Mouse (Mus musculus): ENCODE measurements around the gene Atad5.

The Atad5 gene

GRCm38 (mm10) chr11:80183705-80184255 lies 94.6 kb downstream of the Atad5 start, which contains the start of gene Rnf135:
Gene Rnf135 (plus strand): TSS chr11:80183851.
- peak; percentile 96 for DNase-seq

GRCm38 (mm10) chr11:80184531-80185071 lies 95.4 kb downstream of the Atad5 start:
- DNase-seq = no peak
